Mouse (Mus musculus) brain, embryonic 14.5 days (tissue): Measurements from ENCODE around the gene Bpifb9b.
"Not testable (repeated sequence)": the region's sequence is repeated elsewhere in the genome, so short reads cannot be mapped to it uniquely, and the experiment has no call there.

Experiments
- CTCF ChIP-seq: fragments of 200-500 bp; IDR thresholded peaks from 2 replicates; pipeline ENCODE4 v1.5.1; 2012; ENCODE audit warnings: inconsistent platforms, mild to moderate bottlenecking, moderate library complexity, borderline replicate concordance; ENCODE audit not compliant: insufficient read depth, insufficient read length; ENCODE audit errors: extremely low read depth
- POLR2A ChIP-seq: fragments of 200-500 bp; IDR thresholded peaks from 2 replicates; pipeline ENCODE4 v1.6.1; 2012; ENCODE audit warnings: mild to moderate bottlenecking, inconsistent platforms, borderline replicate concordance; ENCODE audit not compliant: poor library complexity, insufficient read depth, insufficient read length, severe bottlenecking; ENCODE audit errors: extremely low read depth

DNA sequence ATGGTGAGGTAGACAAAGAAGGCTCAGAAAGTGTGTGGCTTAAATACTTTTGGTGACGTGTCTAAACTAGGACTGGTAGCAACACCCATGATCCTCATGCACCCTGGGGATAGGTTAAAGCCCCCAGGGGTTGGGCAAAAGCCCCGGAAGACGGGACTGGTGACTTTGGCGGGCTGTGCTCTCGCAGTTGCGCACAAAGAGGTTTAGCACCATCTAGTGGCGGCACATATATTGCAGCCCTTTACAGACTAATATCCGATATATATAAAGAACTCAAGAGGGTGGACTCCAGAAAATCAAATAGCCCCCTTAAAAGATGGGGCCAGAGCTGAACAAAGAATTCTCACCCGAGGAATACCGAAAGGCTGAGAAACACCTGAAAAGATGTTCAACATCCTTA lies 12.3 kb upstream of the Bpifb9b start:
- TF ChIP-seq POLR2A: not testable (repeated sequence)
- peak; percentile 58; the same call in 1 of the 2 replicates for TF ChIP-seq CTCF
